Mouse (Mus musculus) activated CD4-positive, CD25-positive, alpha-beta regulatory T cell, adult 4 months (primary cell): ENCODE measurements around the gene Sv2b. TPM values are rescaled to one million over a fixed set of nuclear protein-coding genes. Genes with fewer than 3 reads are reported as not detected.

Source experiments
- ATAC-seq: one replicate; pipeline ENCODE4 v1.8.0; 2017
- polyA plus RNA-seq, 2 experiments: library from polyadenylated mRNA; unstranded; fragments of 100-300 nt; shearing (Covaris generic); gene quantifications; one replicate each; pipeline ENCODE4 v1.2.1; 2017

Gene Sv2b
- polyA plus RNA-seq, 2 experiments from 2014 or later = not detected

DNA sequence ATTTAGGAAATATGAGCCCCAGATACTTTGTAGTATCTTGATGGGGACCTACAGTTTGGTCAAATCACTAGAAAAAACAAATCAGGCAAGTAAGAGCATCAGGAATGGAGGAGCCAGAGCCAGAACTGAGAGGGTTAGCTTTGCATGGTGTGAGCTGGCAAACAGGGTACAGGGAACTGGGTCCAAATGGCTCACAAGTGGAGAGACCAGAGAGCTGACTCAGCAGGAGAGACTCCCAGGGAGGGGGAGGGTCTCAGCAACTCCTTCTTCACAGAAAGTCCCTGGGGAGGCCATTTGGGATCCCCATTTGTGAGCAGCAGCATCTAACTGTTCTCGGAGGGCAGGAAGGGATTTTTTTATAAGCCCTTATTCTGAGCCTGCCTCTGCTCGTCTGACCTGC lies 18.5 kb downstream of the Sv2b start:
- ATAC-seq = no peak

DNA sequence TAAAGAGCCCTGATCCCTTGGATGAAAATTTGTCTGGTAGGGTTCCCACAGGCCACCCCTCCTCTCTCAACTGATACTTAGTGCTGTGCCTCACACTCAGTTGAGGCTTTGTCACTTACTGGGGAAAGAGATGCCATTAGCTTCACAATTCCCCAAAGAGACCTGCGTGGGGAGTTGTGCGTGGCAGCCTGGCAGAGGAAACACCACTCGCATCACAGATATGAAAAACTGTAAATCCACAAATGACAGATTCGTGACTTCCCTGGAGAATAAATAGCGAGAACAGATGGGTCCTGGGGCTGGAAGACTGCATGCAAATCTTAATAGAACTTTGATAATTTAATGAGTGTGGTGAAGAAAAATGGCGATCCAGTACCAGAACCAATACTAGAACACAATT lies 21.8 kb downstream of the Sv2b start:
- ATAC-seq = no peak

DNA sequence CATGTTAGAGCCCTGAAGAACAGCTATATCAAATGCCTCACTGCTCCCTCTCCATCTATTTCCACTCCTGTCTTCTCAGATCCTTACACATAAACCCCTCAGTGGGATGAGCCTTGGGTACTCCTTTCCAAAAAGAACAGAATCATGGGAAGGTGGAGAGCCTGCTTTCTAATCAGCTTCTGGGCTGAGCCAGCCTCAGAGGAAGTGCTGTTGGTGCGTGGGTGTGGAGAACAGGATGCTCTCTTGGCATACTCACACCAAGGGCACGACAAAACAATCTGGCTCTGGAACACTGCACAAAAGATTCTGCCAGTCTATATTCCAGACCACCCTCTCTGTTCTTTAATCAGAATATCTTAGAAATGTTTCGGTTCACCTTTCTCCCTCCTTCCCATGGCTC lies 26.1 kb downstream of the Sv2b start:
- no peak for ATAC-seq

DNA sequence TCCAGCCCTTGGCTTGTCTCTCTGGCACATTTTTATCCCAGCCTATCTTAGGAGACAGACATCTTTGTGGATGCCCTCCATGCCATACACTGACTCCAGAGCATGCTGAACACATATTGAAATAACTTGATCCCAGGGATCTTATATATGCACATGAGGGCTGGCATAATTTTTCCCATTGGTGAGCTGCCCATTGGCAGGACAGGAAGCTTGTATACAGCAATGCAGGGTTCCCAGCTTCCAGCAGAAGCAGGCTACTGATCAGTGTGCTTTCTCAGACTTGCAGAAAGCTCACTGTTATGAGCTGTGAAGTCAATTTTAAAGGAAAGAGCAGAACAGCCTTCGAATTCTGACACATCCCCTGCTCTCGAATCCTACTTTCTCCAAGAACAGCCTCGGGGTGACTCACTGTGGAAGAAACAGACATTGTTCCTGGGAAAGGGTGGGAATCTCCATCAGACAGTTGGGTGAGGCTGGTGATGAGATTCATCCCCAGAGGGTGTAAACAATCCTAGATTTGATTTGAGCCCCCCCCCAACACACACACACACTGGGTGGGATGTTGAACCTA lies 26.9 kb downstream of the Sv2b start:
- ATAC-seq = no peak

DNA sequence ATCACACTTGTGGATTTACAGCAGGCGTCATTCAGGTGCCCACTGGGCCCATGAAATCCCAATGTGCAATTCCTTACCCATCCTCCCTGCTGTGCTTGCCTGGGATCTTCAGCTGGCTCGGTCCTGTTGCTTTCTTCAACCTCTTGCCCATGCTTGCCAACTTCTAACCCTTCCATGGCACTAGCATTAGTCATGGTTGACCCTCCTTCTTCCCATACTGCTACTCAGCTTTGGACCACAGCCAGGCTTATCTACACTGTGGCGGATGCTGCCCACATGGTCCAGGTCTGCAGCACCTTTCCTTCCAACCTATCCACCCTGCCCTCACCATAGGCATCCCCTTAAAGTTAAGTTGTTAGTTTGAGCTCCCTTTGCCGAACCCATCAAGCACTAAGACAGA lies 28.0 kb downstream of the Sv2b start:
- no peak for ATAC-seq

DNA sequence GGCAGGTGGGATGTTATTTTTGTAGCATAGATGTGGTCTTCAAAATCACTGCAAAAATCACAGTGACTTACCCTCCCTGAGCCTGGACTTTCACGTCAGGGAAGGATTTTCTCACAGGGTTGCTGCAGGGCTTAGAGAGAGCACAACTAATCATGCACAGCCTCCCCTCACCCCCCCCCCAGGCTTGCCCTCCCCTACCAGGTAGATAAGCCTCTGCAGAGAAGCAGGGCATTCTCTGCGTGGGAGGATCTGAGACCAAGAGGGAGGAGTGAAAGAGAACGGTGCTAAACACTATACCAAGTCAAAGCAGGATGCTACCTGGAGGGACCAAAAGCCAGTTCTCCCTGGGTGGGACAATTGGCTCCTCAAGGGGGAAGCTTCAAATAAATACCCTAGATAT lies 31.2 kb downstream of the Sv2b start:
- no peak for ATAC-seq

DNA sequence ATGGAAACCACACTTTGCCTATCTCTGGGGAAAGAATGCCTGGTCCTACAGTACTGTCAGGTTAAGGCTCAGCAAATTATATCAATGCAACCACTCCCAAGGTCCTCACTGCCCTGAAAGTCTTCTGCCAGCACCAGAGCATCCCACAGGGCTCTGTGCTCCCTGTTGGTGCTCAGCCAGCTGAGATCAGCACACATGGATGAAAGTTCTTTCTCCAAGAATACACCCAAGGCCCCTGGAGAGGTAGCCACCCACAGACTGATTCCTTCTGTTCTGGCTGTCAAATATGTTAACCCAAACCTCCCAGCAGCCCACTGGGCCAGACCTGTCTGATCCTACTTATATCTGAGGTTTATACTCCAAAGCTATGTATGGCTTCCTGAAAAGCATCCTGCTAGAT lies 32.3 kb downstream of the Sv2b start:
- ATAC-seq = no peak

DNA sequence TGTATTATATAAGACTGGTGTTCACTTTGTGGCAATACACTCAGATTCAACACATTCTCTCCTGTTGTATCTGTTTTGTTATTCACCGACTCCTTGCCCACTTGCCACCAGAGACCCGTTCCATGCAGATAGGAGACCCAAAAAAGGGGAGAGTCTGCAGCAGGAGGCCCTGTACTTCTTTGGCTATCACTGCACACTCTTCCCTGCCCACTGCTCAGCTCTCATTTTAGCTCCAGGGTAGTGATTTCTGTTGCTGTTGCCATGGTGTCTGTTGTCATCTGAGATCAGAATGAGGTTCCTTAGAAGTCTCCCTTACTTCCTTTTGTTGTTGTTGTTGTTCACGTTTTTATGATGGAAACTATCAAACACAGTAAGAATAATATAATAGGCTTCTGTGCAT lies 34.5 kb downstream of the Sv2b start:
- ATAC-seq = no peak

DNA sequence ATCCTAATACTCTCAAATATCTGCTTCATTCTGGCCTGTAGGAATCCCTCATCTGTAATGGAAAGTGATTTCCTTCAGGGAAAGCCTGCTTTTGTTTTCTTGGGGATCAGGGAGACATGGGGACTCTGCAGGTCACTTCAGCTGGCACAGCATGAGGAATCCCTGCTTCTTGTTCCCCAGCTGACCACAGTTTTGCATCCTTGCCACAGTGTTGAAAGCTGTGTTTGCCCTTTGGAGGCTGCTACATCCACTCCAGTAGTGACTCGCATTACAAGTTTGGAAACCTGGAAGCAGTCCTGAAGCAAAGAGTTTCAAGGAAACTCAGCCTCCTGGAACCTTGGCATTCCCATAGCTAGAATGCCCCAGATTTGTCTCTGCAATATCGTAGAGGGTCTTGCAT lies 35.4 kb downstream of the Sv2b start:
- ATAC-seq = no peak

DNA sequence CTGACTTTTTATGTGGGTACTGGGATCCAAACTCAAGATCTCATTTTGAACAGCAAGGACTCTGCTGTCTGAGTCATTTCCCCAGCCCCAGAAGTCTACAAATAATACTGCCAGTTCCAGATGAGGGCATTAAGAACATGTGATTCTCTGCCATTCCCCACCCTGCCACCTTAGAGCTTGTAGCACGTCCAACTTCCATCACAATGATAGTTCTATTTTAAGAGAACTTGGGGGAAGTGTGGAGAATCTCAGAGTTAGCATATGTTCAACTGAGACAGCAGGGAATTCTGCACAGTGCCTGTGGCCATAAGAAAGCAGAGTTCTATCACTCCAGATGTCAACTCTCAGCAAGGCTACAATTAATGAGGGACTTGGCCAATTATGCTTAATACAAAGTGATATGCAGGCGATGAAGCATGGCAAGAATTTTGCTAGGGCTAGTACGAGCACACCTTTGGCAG lies 37.1 kb downstream of the Sv2b start:
- ATAC-seq = no peak

DNA sequence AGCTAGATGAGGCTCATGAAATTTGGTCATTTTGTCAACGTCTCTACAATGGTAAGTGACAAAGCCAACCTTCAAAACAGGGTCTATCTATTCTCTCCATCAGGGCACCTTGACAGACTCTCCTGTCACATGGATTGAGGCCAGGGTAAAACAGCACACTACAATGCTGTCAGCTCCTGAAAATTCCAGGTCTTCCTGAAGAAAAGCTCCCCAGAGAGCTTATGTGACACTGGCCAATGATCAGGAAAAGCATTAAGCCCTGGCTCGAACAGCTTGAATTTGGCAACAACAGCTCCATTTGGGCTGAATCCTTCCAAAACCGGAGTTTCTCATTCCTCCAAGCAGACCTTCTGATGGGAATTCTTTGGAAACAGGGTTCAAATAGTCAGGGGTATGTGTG lies 37.8 kb downstream of the Sv2b start:
- ATAC-seq = no peak

DNA sequence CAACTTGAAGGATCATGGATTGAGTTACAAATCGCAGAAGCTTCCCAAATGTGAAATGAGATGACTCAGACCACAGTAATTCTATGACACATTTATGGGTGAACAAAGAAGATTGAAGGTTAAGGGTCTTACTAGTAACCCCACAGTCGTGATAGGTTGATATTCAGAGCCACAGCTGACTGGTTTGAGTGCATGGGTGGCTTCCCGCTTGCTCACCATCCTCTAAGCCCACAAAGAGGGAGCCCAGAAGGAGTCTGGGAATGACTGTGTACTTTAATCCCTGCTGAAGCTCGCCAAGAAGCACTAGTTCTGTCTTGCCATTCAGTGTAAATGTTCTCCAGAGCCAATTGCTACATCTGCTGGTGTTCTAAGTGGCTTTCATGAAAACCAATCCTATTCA lies 41.8 kb downstream of the Sv2b start:
- ATAC-seq = no peak

DNA sequence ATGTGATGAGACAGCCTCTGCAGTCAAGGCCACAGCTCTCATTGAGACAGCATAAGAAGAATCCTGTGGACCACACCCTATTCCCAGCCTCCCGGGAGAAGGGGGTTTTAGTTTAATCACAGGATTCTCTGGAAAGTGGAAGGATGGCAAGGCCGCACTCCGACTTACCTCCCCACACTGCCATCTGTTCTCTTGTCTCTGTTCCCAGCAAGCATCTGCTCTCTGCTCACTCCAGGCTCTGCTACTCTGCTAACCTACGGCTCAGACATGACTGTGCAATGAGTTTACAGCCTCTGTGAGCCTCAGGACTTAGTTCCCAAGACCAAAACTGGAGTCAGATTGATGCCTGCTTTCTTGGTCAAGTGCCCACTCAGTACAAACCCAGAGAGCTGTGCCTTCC lies 43.8 kb downstream of the Sv2b start:
- ATAC-seq = no peak

DNA sequence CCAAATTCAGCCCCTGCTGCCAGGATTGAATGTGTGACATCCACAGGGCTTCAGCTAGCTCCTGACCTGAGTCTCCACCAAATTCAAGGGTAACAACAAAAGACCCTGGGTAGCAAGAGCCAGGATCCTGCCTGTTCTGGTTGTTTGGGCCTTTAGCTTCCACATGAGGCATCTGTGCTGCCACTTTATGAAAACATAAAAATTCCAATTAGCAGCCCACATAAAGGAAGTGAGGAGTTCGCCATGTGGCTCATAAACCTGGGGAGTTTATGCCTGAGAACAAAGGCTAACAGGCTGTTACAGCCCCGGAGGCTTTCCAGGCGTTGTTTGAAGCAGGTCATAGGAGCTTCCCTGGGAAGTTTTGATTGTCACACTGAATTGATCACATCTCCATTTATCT lies 49.1 kb downstream of the Sv2b start:
- no peak for ATAC-seq

DNA sequence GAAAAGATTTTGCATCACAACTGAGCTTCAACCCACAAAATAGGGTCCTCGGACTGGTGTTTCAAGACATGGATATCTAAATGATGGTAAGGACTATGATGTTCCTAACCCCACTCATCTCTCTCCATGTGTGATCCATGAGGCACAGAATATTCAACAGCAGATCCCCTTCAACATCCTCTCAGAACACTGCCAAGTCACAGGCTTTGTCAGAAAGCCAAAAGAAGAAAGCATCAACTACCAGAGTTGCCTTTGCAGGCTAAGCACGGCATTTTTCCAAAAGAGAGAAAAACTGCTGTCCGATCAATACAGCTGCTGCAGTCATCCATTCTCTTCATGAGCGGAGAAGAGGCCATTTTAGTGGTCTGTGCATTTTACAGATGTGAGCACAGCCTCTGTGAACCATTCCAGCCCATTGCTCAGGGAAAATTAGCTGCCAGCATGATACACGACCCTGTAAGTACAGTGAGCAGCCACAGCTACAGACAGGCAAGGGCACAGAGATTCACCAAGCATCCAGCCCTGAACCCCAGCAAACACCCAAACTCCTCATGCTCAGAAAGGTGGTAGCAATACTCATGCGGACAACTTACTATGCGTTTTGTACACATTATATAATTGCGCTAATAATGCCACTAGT lies 55.3 kb downstream of the Sv2b start:
- ATAC-seq = no peak

DNA sequence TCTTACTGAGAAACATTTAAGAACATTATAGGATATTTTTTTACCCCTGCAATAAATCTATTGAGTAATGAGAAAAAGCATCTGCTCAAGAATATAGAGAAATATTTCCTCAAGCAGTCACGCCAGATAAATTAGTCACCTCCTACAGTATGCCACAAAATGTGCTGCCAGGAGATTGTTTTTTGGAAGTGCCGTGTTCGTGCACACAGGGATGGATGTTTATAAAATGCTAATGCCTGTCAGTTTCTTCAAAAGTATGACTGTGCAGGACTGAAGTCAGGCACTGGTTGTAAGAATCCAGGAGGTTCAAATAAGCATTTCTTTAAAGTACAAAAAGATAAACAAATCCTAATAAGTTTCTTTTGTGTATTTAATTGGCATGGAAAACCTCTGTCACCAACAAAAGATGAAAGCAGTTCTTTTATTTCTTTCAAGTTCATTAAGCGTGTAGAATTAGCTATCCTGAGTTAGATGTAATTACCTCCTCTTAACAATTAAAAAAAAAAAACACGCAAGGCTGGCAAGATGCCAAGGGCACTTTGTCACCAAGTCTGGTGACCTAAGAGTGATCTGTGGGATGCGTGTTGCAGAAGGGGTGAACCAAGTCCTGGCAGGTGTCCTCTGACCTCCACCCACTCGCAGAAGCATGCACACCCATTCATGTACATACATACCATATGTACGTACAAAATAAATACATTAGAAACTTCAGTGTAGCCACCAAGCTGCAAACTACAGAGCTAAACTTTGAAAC lies 68.1 kb downstream of the Sv2b start:
- no peak for ATAC-seq

DNA sequence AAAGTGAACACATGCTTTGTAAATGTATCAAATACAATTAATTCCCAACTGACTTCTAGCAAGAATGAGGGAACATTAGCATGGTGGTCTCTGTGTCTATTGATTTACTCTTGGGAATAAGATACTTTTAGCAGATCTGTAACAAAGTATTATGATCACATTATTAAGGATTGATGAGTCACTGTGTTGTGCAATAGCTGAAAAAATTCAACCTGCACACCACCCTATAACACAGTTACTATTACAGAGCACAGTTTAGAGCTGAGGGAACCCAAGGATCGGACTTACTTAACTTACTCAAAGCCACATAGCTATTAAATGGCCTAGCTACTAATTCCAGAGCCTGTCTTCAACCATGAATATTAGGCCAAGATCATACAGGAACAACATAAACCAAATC lies 72.7 kb downstream of the Sv2b start:
- no peak for ATAC-seq

DNA sequence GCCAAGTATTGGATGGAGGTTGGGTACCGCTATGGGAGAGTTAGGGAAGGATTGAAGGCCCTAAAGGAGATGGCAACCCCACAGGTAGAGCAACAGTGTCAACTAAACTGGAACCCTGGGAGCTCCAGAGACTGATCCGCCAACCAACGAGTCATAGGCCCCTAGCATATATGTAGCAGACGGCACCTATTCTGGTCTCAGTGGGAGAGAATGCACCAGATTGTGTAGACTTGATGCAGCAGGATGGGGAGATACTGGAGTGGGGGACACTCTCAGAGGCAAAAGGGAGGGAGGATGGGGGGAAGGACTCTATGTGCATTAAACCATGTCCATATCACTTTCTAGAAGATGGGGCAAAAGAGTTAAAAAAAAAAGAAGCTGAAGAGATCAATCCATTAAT lies 84.9 kb downstream of the Sv2b start:
- ATAC-seq = no peak

DNA sequence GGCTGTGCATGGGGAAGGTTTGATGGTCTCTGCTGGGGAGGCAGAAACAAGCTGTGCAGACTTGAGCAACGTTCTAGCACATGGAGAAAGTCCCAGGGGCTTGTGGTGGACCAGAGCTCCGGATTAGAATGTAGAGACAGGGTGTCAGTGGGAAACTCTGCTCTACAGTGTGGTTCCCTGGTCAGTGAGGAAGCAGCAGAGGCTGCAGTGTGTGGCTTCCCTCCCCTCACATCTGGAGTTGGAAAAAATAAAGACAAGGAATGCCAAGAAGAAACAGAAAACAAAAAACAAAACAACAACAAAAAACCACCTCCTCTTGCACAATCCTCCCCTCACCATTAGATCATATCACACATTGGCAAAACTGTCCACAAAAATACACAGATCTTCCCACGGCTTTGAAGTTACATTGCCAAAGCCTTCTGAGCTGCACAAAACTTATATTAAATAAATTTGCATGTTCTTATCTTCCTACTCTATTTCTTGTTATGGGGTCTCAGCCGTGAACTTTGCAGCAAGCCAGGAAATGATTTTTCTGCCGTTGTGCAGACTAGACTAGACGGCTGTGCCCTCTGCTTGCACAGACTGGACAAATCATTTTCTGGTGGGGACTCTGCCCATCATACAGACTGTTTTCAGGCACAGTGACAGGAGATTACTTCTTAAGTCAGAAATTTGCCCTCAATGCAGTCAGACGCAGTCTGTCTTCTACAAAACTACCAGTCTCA lies 86.2 kb downstream of the Sv2b start:
- ATAC-seq = no peak

DNA sequence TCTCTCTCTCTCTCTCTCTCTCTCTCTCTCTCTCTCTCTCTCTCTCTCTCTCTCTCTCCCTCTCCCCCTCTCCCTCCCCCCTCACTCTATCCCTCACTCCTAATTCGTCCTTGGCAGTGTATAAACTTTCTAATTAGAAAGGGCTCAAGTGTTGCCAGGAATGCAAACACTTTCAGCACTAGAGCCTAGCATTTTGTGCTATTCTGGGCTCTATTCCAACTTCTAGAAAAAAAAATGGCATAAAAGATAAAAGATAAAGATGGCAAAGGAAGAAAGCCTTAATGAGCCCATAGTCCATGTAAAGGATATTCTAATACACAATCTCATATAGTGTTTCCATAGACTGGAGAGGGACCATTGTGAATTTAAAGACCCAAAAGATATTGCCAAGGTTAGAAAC lies 88.3 kb downstream of the Sv2b start:
- no peak for ATAC-seq

DNA sequence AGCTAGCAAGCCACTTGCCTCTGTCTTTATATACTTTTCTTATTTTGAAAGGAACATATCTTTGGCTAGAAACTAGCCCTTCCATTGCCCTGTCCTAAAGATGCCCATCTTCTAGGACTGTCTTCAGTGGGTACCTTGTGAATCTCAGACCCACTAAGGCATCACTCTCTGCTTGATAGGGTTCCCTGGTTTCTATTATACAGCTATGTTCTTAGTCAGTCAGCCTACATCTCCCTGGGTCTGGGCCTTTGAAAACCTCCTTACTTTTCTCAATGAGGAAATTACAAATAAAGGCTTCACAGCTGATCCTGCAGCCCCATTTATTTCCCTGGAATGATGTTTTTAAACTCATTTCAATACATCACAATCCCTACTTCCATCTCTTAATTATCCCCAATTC lies 88.8 kb downstream of the Sv2b start:
- ATAC-seq = no peak

DNA sequence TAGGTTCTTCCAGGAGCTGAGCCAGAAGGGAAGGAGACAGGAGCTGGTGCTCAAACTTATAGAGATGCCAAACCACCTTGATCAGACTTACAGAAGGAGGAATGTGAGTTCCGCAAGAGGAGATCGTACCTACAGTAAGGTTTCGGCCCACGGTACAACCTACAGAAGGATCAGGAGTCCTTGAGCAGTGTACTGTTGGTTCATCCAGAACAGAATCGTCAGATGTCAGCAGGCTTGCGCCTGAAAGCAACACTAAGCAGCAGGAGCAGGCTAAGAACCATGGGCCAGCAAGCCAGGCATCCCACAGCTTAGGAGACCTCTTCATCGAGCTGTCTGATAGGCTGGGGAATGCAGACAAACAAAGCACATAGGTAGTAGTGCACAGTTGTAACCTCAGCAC lies 92.9 kb downstream of the Sv2b start:
- ATAC-seq = no peak

DNA sequence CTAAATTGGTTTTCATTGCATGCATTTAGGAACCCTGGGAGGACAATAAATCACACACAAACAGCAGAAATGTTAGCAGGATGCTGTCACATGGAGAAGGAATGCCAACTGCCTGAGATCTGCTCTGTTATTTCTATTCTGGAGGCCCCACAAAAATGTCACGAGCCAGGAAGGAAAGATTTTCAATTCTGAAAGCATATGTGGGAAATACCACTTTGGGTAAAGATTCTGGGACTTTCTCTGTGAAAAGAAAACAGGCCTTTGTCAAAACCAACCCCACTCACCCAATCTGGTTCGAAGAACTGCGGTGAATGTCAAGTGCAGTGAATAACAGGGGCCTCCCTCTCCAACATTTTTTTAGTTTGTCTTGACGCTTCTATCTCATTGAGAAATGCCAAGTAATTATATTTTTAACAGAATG lies 99.8 kb downstream of the Sv2b start:
- no peak for ATAC-seq
